Mouse (Mus musculus): Measurements from ENCODE around the gene Camk2n1.
A peak's percentile ranks its signal among the peaks of the same experiment; 100 is the strongest.

Camk2n1 gene

GRCm38 (mm10) chr4:138447827-138448602 lies 6.1 kb upstream of the Camk2n1 start:
- DNase-seq, result no peak

DNA sequence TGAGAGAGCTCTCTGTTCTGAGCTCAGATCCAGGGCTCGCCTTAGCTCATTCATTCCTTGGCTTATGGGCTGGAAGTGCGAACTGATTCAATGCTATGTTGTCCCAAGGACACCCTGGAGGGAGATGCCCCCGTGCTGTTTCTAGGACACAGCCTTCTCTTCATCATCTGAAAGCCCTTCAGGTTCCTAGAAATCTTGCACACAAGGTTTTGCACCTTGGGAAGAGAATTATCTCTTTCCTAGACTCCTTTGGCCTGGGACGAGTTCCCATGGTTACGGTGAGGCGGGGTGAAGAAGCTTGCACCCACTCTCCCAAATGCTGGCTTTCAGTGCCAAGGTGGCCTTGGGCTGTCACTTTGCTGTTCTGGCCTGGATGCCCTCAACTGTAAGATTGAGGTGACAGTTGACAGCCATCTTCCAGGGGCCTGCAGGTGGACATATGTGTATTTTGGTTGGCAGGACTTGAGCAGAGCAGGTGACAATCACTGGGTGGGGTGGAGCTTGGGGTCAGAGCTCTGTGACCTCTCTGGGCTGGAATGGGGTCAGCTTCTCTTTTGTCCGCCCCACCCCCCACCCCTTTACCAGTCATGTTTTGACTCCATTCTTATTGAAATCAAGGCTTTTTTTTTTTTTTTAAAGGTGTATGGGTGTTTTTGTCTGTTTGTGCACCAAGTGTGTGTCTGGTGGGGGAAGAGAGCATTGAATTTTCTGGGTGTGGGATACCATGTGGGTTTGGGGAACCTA lies 5.1 kb upstream of the Camk2n1 start:
- no peak for DNase-seq

DNA sequence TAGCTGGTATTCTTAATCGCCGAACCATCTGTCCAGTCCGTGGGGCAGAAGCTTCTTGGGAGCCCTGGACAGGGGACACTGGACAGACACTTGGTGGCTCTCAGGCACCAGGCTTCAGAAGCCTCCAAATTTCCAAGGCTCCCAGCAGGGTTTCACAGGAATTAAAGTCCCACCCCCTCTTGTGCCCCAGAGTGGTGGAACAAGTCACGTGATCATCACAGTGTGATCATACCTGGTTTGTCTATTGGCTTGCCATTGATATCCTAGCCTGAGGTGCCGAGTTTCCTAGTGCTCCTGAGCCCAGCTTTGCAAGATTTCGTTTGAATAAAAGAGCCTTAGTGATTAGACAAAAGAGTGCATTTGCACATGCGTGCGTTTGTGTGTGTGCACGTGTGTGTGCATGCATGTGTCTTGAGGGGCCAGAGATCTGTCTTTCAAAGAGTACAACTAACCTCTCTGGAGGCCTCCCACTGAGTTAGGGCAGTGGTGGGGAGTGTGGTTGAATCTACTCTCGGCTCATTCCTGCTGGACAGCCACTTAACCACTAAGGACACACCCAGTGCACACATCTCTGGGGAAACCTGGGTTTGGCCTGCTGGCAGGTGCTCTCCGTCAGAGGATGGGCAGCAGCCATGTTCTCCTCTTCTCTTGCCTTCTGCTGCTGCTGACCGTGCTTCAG lies 4.3 kb upstream of the Camk2n1 start:
- DNase-seq, result no peak

- DNase-seq, result no peak
These were observed 1.6 kb upstream of the Camk2n1 start for GRCm38 (mm10) chr4:138452306-138453096.

DNA sequence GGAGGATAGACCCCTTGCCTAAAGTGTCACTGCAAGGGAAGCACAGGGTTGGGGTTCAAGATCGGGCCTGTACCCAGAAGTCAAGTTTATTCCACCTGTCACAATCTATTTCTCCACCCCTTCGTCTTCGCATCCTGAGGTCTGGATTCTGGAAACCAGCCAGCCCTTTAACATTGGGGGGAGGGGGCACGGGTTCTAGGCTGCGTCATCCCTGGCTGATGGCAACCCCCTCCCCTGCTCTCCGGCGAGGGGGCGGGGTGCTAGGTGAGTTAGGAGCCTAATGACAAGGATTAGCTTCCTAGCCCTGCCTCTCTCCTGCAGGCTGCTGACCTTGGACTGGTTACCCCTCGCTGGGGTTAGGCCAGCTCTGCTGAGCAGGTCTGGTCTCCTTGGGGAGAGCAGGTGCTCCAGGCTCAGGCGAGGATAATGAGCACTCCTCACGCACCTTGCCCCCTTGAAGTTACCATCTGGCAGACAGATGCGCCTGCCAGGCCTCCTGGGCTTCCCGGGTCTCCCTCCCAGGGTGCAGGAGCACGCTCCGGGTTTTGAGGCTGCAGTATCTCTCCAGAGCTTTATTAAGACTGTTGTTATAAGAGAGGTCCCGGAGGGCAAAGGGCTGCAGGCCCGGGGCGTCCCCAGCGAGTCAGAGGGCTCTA lies 889 bp upstream of the Camk2n1 start:
- no peak for DNase-seq

- DNase-seq, result peak; percentile 82 to 89
These were observed 542 bp downstream of the Camk2n1 start for GRCm38 (mm10) chr4:138454571-138455140.

- peak; percentile 74 to 83 for DNase-seq
These were observed 1.2 kb downstream of the Camk2n1 start for GRCm38 (mm10) chr4:138455141-138455955.

DNA sequence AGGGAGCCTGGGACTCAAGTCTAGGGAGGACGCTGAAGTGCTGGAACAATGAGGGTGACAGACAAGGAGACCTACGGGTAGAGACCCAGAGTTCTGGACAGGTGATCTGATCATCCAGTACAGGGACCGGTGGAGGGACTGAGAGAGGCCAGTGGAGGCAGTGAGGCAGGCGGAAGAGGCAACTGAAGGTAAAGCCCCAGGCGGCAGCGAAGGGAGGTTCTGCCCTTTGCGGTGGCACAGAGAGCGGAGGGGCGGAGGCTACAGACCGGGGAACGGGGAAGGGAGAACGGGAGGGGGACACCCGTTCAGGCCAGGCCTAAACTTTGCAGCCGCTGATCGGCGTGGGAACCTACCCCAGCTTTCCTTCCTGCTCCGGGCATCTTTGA lies 1.8 kb downstream of the Camk2n1 start:
- peak; percentile 59 to 67 for DNase-seq

DNA sequence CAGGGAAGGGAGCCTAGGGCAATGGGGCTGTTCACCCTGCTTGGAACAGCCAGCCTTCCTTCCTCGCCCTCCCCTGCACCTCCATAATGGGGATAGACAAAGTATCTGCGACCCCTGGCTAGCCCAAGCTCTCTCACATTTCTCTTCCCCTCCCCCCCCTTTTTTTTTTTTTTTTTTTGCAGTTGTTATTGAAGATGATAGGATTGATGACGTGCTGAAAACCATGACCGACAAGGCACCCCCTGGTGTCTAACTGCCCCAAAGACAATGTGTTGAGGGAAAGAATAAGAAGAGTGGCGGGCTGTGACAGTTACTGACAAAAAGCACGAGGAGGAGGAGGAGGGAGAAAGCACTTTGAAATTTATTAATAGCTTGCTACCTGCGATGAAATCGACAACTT lies 2.4 kb downstream of the Camk2n1 start:
- DNase-seq, result no peak

- no peak for DNase-seq
These were observed 3.0 kb downstream of the Camk2n1 start for GRCm38 (mm10) chr4:138457091-138457490.

DNA sequence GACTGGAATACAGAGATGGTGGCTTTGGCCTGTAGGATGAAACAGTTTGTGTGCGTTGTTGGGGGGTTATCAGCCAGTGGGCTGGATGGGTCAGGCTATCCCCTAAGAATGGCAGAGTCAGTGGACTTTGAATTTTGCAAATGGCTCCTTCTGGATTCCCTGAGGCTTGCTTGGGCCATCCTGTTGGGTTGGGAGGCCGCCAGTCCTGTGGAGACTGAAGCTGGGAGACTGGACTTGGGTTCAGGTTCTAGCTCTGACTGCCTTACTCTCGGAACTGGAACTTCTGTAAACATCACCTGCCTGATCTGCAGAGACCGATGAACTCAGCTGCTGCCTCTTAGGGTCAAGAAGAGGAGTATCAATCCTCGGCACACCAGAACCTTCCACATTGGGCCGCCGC lies 4.1 kb downstream of the Camk2n1 start:
- no peak for DNase-seq

DNA sequence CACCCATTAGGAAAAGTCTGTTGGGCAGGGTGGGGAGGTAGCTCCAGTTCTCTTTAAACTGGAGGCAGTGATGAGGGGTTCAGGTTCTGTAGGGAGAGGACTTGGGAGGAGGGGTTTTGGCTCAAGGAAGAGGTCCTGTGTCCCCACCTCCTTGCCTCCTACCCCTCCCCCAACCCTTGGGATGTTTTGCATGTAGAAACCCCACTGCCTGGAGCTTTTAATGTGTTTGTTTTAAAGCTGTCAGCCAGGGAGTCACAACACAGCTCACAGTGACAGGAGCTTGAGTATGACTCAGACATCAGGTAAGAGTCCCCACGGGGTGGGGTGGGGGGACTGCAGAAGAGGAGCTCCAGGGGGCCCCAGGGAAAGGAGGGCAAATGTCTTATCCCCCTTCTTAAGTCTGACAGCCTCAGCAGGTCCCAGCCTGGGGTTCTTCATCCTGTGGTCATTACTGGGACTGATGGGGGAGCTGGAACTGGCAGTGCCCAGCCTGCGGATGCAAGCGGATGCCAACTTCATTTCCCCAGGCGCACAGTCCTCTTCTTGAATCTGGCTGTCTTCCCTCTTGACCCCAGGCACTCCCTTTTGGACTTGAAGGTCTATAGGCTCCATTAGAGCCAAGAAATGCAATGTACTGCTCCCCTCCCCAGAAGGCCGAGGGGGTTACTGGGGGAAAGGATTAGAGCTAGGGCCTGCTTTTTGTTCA lies 4.8 kb downstream of the Camk2n1 start:
- DNase-seq, result peak in 1 of 2 experiments; percentile 51

- DNase-seq, result peak; percentile 61 to 77
These were observed 5.7 kb downstream of the Camk2n1 start for GRCm38 (mm10) chr4:138459775-138460174.

GRCm38 (mm10) chr4:138460910-138461309 lies 6.8 kb downstream of the Camk2n1 start:
- peak in 1 of 2 experiments; percentile 47 for DNase-seq

DNA sequence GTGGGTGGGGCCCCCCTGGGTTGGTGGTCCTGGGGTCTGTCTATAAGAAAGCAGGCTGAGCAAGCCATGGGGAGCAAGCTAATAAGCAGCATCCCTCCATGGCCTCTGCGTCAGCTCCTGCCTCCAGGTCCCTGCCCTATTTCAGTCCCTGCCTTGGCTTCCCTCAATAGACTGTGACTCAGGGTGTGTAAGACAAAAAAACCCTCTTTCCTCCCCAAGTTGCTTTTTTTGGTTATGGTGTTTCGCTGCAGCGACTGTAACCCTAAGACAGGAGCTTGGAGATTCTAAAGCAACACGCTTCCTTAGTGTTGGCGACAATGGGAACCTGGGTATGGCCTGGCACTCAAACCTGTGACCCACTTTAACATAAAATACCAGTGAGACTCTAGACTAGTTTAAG lies 7.4 kb downstream of the Camk2n1 start:
- no peak for DNase-seq

- DNase-seq, result peak; percentile 67 to 81
These were observed 9.1 kb downstream of the Camk2n1 start for GRCm38 (mm10) chr4:138462971-138463831.

- DNase-seq, result peak; percentile 94 to 95
These were observed 9.8 kb downstream of the Camk2n1 start for GRCm38 (mm10) chr4:138463832-138464487.

DNA sequence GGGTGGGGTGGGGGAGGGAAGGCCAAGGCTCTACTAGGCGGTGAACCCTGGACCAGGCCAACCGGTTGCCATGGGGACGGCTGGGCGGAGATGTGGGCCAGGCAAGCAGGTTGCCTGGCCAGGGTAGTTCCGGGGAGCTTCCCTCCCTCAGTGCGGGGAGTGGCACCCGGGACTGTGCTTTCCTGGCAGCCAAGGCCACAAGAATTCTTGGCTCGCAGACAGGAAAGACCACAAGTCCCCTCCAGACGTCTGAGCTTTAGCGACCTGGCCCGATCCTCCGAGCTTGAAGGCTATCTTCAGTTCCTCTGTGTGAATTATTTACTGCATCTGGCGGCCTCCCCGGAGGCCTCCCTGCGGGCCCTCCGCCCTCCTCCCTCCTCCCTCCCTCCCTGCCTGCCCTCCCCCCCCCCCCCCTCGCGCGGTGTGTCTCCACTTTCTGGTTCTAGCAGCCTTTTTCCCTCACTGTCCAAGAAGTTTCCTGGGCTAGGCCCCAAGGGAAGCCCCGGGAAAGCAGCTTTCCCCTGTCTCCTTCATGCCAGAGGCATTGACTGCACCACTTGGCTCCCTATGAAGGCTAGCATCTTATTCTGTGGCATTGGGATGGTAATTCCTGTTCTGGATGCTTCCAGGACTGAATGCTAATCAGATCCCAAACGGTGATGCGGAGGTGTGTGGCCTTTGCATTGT lies 10.7 kb downstream of the Camk2n1 start:
- peak; percentile 91 to 95 for DNase-seq
